Mouse (Mus musculus): Measurements from ENCODE around the gene Rbm4. TPM values are rescaled to one million over a fixed set of nuclear protein-coding genes. Genes with fewer than 3 reads are reported as not detected.

Rbm4 gene
- polyA plus RNA-seq, 1 experiment from 2014 or later = 60.7 TPM

DNA sequence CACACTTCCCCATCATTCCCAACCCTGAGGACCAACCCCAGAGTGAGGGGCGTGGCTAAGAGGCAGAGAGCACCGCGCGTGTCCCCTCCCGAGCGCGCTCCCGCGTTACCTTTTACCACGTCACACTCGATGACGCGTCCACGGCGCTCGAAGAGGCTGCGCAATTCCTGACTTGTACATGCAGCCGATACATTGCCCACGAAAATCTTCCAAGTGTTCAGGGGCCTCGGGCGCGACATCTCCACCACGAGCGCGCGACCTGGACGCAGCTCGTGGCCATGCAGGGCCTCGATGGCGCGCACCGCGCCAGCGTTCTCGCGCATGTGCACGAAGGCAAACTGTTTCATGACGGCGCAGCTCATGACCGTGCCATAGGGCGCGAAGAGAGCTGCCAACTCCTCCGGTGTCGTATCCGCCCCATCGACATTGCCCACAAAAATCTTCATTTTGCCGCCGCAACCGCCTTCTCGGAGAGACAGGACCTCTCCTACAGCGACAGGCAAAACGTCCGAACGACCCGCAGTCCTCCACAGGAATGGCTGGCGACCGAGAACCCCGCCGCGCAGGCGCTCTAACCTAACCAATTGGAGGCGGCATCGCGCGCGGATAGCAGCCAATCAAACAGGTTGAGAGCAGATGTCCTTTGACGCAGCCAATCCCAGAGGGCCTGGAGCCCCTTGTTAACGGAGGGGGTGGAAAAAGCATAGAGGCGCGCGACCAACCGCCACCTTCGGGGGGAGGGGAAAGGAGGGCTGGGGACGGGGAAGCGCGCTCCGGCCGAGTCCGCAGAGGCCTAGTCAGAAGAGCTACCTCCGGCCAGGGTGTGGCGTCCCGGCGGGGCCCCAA is 17.6 kb upstream of the Rbm4 start, which contains the start of the genes Gm21992 and Rbm14:
TSS of gene Gm21992 (minus strand) at position 550 of the 846 bp plus-strand sequence.
TSS of gene Rbm14 (minus strand) at position 572 of the 846 bp plus-strand sequence.
- no peaks in the 10 kb centered on the region for H3K27me3 ChIP-seq (ENCODE audit: control insufficient read depth, insufficient read depth, low read length)
- no peaks in the 10 kb centered on the region for H3K9me3 ChIP-seq (ENCODE audit: control insufficient read depth, low read depth, low read length)
- peak; percentile 99 for ATAC-seq (ENCODE audit: insufficient number of reproducible peaks, insufficient read depth, low FRiP score, low read depth)
- H3K36me3 ChIP-seq (ENCODE audit: control insufficient read depth, insufficient read depth, low read length) = no peaks in the 10 kb centered on the region
- peak within 1 kb of the TSS; percentile 93 for H3K4me3 ChIP-seq (ENCODE audit: low read depth, low read length)
- H3K27ac ChIP-seq (ENCODE audit: low read length) = peak within 1 kb of the TSS; percentile 95
- peak within 1 kb of the TSS; percentile 76 for H3K9ac ChIP-seq (replicated peaks; ENCODE audit: low read depth, low read length)
- under 1% methylated on average over 83 of the region's 83 CpGs for WGBS
- H3K4me1 ChIP-seq (ENCODE audit: control insufficient read depth, insufficient read depth, low read length) = peaks cover 11% of the 10 kb centered on the region
- peak within 1 kb of the TSS; percentile 91 for H3K4me2 ChIP-seq (replicated peaks; ENCODE audit: low read depth, low read length)

GRCm38 (mm10) chr19:4810746-4811062 is 17.0 kb upstream of the Rbm4 start:
- Histone ChIP-seq H3K27me3 (ENCODE audit: control insufficient read depth, insufficient read depth, low read length) (no peaks in the 10 kb centered on the region), H3K27ac (ENCODE audit: low read length) (peak overlapping the region; percentile 95), H3K4me3 (ENCODE audit: low read depth, low read length) (peak overlapping the region; percentile 93), H3K4me1 (ENCODE audit: control insufficient read depth, insufficient read depth, low read length) (peaks cover 11% of the 10 kb centered on the region), H3K9me3 (ENCODE audit: control insufficient read depth, low read depth, low read length) (no peaks in the 10 kb centered on the region), H3K9ac (replicated peaks; ENCODE audit: low read depth, low read length) (peak overlapping the region; percentile 76), H3K4me2 (replicated peaks; ENCODE audit: low read depth, low read length) (peak overlapping the region; percentile 91), H3K36me3 (ENCODE audit: control insufficient read depth, insufficient read depth, low read length) (no peaks in the 10 kb centered on the region)
- WGBS = under 1% methylated on average over 17 of the region's 17 CpGs
- ATAC-seq (ENCODE audit: insufficient number of reproducible peaks, insufficient read depth, low FRiP score, low read depth) = no peak

- ATAC-seq (ENCODE audit: insufficient number of reproducible peaks, insufficient read depth, low FRiP score, low read depth) = no peak
These were observed 16.6 kb upstream of the Rbm4 start for GRCm38 (mm10) chr19:4810309-4810708.

DNA sequence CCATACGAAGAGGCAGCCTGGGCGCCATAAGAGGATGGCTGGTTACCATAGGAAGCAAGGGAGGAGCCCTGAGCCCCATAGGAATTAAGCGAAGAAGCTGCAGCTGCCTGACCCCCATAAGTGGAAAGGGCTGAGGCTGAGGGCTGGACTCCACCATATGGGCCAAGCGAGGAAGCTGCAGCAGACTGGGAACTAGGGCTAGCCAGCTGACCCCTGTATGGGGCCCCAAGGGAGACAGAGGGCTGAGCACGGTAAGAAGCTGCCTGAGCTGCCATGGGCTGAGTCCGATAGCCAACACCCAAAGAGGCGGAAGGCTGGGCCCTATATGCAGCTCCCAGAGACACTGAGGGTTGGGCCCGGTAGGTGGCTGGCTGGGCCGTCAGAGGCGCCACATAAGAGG is 9.6 kb upstream of the Rbm4 start:
- 83% methylated on average over 10 of the region's 10 CpGs for WGBS
- H3K9ac ChIP-seq (replicated peaks; ENCODE audit: low read depth, low read length) = no peak overlapping the region
- H3K4me3 ChIP-seq (ENCODE audit: low read depth, low read length) = no peak overlapping the region
- H3K27me3 ChIP-seq (ENCODE audit: control insufficient read depth, insufficient read depth, low read length) = no peaks in the 10 kb centered on the region
- no peaks in the 10 kb centered on the region for H3K9me3 ChIP-seq (ENCODE audit: control insufficient read depth, low read depth, low read length)
- H3K27ac ChIP-seq (ENCODE audit: low read length) = no peak overlapping the region
- ATAC-seq (ENCODE audit: insufficient number of reproducible peaks, insufficient read depth, low FRiP score, low read depth) = no peak
- H3K4me1 ChIP-seq (ENCODE audit: control insufficient read depth, insufficient read depth, low read length) = no peaks in the 10 kb centered on the region
- peaks cover 54% of the 10 kb centered on the region for H3K36me3 ChIP-seq (ENCODE audit: control insufficient read depth, insufficient read depth, low read length)
- H3K4me2 ChIP-seq (replicated peaks; ENCODE audit: low read depth, low read length) = no peak overlapping the region

More at GRCm38 (mm10) chr19:4810309-4810708, 16.6 kb upstream of the Rbm4 start:
- Histone ChIP-seq H3K4me1 (ENCODE audit: control insufficient read depth, insufficient read depth, low read length) (peaks cover 11% of the 10 kb centered on the region), H3K27ac (ENCODE audit: low read length) (no peak overlapping the region), H3K27me3 (ENCODE audit: control insufficient read depth, insufficient read depth, low read length) (no peaks in the 10 kb centered on the region), H3K36me3 (ENCODE audit: control insufficient read depth, insufficient read depth, low read length) (no peaks in the 10 kb centered on the region), H3K9me3 (ENCODE audit: control insufficient read depth, low read depth, low read length) (no peaks in the 10 kb centered on the region), H3K4me2 (replicated peaks; ENCODE audit: low read depth, low read length) (peak overlapping the region; percentile 91), H3K4me3 (ENCODE audit: low read depth, low read length) (peak overlapping the region; percentile 93), H3K9ac (replicated peaks; ENCODE audit: low read depth, low read length) (peak overlapping the region; percentile 76)
- WGBS = under 1% methylated on average over 14 of the region's 14 CpGs

GRCm38 (mm10) chr19:4802691-4803091 is 9.0 kb upstream of the Rbm4 start:
- no peak for ATAC-seq (ENCODE audit: insufficient number of reproducible peaks, insufficient read depth, low FRiP score, low read depth)
- Histone ChIP-seq H3K27me3 (ENCODE audit: control insufficient read depth, insufficient read depth, low read length) (no peaks in the 10 kb centered on the region), H3K36me3 (ENCODE audit: control insufficient read depth, insufficient read depth, low read length) (peaks cover 57% of the 10 kb centered on the region), H3K9me3 (ENCODE audit: control insufficient read depth, low read depth, low read length) (no peaks in the 10 kb centered on the region), H3K27ac (ENCODE audit: low read length) (no peak overlapping the region), H3K4me1 (ENCODE audit: control insufficient read depth, insufficient read depth, low read length) (no peaks in the 10 kb centered on the region), H3K4me2 (replicated peaks; ENCODE audit: low read depth, low read length) (no peak overlapping the region), H3K9ac (replicated peaks; ENCODE audit: low read depth, low read length) (no peak overlapping the region), H3K4me3 (ENCODE audit: low read depth, low read length) (no peak overlapping the region)
- 94% methylated on average over 7 of the region's 7 CpGs for WGBS

- H3K9ac ChIP-seq (replicated peaks; ENCODE audit: low read depth, low read length) = no peak overlapping the region
- H3K27me3 ChIP-seq (ENCODE audit: control insufficient read depth, insufficient read depth, low read length) = no peaks in the 10 kb centered on the region
- WGBS = 93% methylated on average over 5 of the region's 5 CpGs
- ATAC-seq (ENCODE audit: insufficient number of reproducible peaks, insufficient read depth, low FRiP score, low read depth) = no peak
- H3K4me1 ChIP-seq (ENCODE audit: control insufficient read depth, insufficient read depth, low read length) = no peaks in the 10 kb centered on the region
- no peak overlapping the region for H3K4me3 ChIP-seq (ENCODE audit: low read depth, low read length)
- H3K4me2 ChIP-seq (replicated peaks; ENCODE audit: low read depth, low read length) = no peak overlapping the region
- H3K9me3 ChIP-seq (ENCODE audit: control insufficient read depth, low read depth, low read length) = no peaks in the 10 kb centered on the region
- no peak overlapping the region for H3K27ac ChIP-seq (ENCODE audit: low read length)
- peaks cover 66% of the 10 kb centered on the region for H3K36me3 ChIP-seq (ENCODE audit: control insufficient read depth, insufficient read depth, low read length)
These were observed 5.4 kb upstream of the Rbm4 start for GRCm38 (mm10) chr19:4799083-4799482.

GRCm38 (mm10) chr19:4797846-4798245 is 4.1 kb upstream of the Rbm4 start:
- Histone ChIP-seq H3K4me2 (replicated peaks; ENCODE audit: low read depth, low read length) (no peak overlapping the region), H3K4me3 (ENCODE audit: low read depth, low read length) (no peak overlapping the region), H3K4me1 (ENCODE audit: control insufficient read depth, insufficient read depth, low read length) (peaks cover 2% of the 10 kb centered on the region; the same call in 1 of the 2 replicates), H3K9ac (replicated peaks; ENCODE audit: low read depth, low read length) (no peak overlapping the region), H3K27ac (ENCODE audit: low read length) (no peak overlapping the region), H3K36me3 (ENCODE audit: control insufficient read depth, insufficient read depth, low read length) (peaks cover 56% of the 10 kb centered on the region), H3K9me3 (ENCODE audit: control insufficient read depth, low read depth, low read length) (no peaks in the 10 kb centered on the region), H3K27me3 (ENCODE audit: control insufficient read depth, insufficient read depth, low read length) (no peaks in the 10 kb centered on the region)
- WGBS = 98% methylated on average over 2 of the region's 2 CpGs
- no peak for ATAC-seq (ENCODE audit: insufficient number of reproducible peaks, insufficient read depth, low FRiP score, low read depth)

- WGBS = 63% methylated on average over 1 of the region's 1 CpGs
- Histone ChIP-seq H3K27ac (ENCODE audit: low read length) (no peak overlapping the region), H3K4me3 (ENCODE audit: low read depth, low read length) (no peak overlapping the region), H3K27me3 (ENCODE audit: control insufficient read depth, insufficient read depth, low read length) (no peaks in the 10 kb centered on the region), H3K9ac (replicated peaks; ENCODE audit: low read depth, low read length) (no peak overlapping the region), H3K4me2 (replicated peaks; ENCODE audit: low read depth, low read length) (no peak overlapping the region), H3K9me3 (ENCODE audit: control insufficient read depth, low read depth, low read length) (no peaks in the 10 kb centered on the region), H3K36me3 (ENCODE audit: control insufficient read depth, insufficient read depth, low read length) (peaks cover 49% of the 10 kb centered on the region), H3K4me1 (ENCODE audit: control insufficient read depth, insufficient read depth, low read length) (peaks cover 11% of the 10 kb centered on the region)
- ATAC-seq (ENCODE audit: insufficient number of reproducible peaks, insufficient read depth, low FRiP score, low read depth) = no peak
These were observed 2.2 kb upstream of the Rbm4 start for GRCm38 (mm10) chr19:4795929-4796328.
